Mouse (Mus musculus): ENCODE results near the gene Mki67.

DNA sequence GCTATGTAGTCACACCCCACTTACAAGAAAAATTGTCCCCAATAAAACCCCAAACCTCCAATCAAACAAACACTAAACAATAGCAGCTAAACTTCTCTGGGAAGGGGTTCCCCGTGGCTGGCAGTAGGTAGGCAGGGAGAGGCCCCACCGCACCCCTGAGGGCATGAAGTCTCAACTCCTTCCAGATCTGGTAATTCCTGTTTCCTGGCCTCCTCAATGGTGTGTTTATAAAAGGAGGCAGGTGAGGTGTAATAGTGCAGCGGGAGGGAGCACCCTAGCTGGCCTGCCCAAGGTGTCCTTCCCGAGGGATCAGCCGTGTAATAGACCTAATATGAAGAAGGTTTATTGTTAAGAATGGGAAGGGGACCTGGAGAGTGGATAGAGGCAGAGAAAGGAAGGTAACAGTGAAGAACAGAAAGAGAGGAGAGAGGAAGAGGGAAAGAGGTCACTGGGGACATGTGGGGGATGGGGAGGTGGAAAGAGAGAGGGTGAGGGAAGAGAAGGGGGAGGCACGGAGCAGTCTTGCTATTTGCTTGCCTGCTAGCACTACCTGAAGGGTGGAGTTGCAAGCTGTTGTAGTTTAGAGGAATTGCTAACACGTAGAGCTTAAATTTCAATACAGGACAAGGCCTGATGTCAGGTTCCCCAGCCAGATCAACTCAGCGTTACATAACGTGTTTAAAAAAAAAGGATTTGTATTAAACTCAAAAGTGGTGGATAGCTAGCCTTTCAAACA lies 18.9 kb upstream of the Mki67 start:
- no peak for TF ChIP-seq CTCF (IDR thresholded peaks at IDR 0.05; ENCODE audit: low read depth, low read length)
- no peak for TF ChIP-seq TAL1 (conservative IDR thresholded peaks at IDR 0.05; ENCODE audit: low read depth, low read length)
- TF ChIP-seq POLR2AphosphoS5 (IDR thresholded peaks at IDR 0.05; ENCODE audit: insufficient replicate concordance, low read depth, low read length): no peak
- TF ChIP-seq GATA1 (IDR thresholded peaks at IDR 0.05; ENCODE audit: borderline replicate concordance, low read length): no peak
- TF ChIP-seq GATA2 (IDR thresholded peaks at IDR 0.05; ENCODE audit: borderline replicate concordance, low read depth, low read length): no peak

Data from G1E (cell line).